Mouse (Mus musculus): ENCODE results near the gene Tgm1.

Gene Tgm1

GRCm38 (mm10) chr14:55713729-55714122 lies at the start of gene Tgm1:
Tgm1 (minus strand) TSS chr14:55713926.
- no peak for DNase-seq (ENCODE audit: low spot score)

GRCm38 (mm10) chr14:55763166-55763565 lies 49.4 kb upstream of the Tgm1 start:
- no peak for DNase-seq (ENCODE audit: low spot score)

GRCm38 (mm10) chr14:55762001-55762821 lies 48.5 kb upstream of the Tgm1 start:
- no peak for DNase-seq (ENCODE audit: low spot score)

- no peak for DNase-seq (ENCODE audit: low spot score)
Measured at GRCm38 (mm10) chr14:55761163-55761562, 47.4 kb upstream of the Tgm1 start, which contains the start of gene Ltb4r2. Ltb4r2 (plus strand) TSS chr14:55761428.

- DNase-seq (ENCODE audit: low spot score) = peak; percentile 66
Measured at GRCm38 (mm10) chr14:55760156-55760555, 46.4 kb upstream of the Tgm1 start.

- no peak for DNase-seq (ENCODE audit: low spot score)
Measured at GRCm38 (mm10) chr14:55758363-55758784, 44.6 kb upstream of the Tgm1 start, which contains the start of gene Cideb. Cideb (minus strand) TSS chr14:55758458.

GRCm38 (mm10) chr14:55757566-55757965 lies 43.8 kb upstream of the Tgm1 start:
- DNase-seq (ENCODE audit: low spot score) = no peak

GRCm38 (mm10) chr14:55747051-55747847 lies 33.5 kb upstream of the Tgm1 start:
- no peak for DNase-seq (ENCODE audit: low spot score)

GRCm38 (mm10) chr14:55745861-55746237 lies 32.1 kb upstream of the Tgm1 start:
- no peak for DNase-seq (ENCODE audit: low spot score)

- DNase-seq (ENCODE audit: low spot score) = peak; percentile 74
Measured at GRCm38 (mm10) chr14:55745180-55745860, 31.6 kb upstream of the Tgm1 start, which contains the start of the genes Dhrs1 and Nop9. Dhrs1 (minus strand) TSS chr14:55745690. Nop9 (plus strand) TSS chr14:55745693.

- peak; percentile 69 for DNase-seq (ENCODE audit: low spot score)
Measured at GRCm38 (mm10) chr14:55743711-55744110, 30.0 kb upstream of the Tgm1 start.

- DNase-seq (ENCODE audit: low spot score) = no peak
Measured at GRCm38 (mm10) chr14:55737086-55737687, 23.5 kb upstream of the Tgm1 start.

- no peak for DNase-seq (ENCODE audit: low spot score)
Measured at GRCm38 (mm10) chr14:55735758-55736157, 22.0 kb upstream of the Tgm1 start.

- DNase-seq (ENCODE audit: low spot score) = no peak
Measured at GRCm38 (mm10) chr14:55735334-55735733, 21.6 kb upstream of the Tgm1 start.

- DNase-seq (ENCODE audit: low spot score) = no peak
Measured at GRCm38 (mm10) chr14:55734869-55735268, 21.1 kb upstream of the Tgm1 start.

GRCm38 (mm10) chr14:55733889-55734288 lies 20.2 kb upstream of the Tgm1 start:
- DNase-seq (ENCODE audit: low spot score) = no peak

GRCm38 (mm10) chr14:55730531-55731032 lies 16.9 kb upstream of the Tgm1 start:
- no peak for DNase-seq (ENCODE audit: low spot score)

- no peak for DNase-seq (ENCODE audit: low spot score)
Measured at GRCm38 (mm10) chr14:55730116-55730515, 16.4 kb upstream of the Tgm1 start.

- no peak for DNase-seq (ENCODE audit: low spot score)
Measured at GRCm38 (mm10) chr14:55727889-55728685, 14.4 kb upstream of the Tgm1 start.

GRCm38 (mm10) chr14:55726261-55726660 lies 12.5 kb upstream of the Tgm1 start:
- DNase-seq (ENCODE audit: low spot score) = no peak

- no peak for DNase-seq (ENCODE audit: low spot score)
Measured at GRCm38 (mm10) chr14:55724411-55724871, 10.7 kb upstream of the Tgm1 start.

Measured in left cerebral cortex, adult 11 months (tissue).